Mouse (Mus musculus): ENCODE measurements around the gene Lage3.
"Not testable (repeated sequence)": the region's sequence is repeated elsewhere in the genome, so short reads cannot be mapped to it uniquely, and the experiment has no call there.

Lage3 gene

GRCm38 (mm10) chrX:74353467-74353770, at the start of gene Lage3:
Lage3 (minus strand) TSS chrX:74353618.
- in situ Hi-C loops (cut with MboI, MseI): no loop called here

- in situ Hi-C loops (cut with MboI, MseI): no loop called here
Observed at GRCm38 (mm10) chrX:74400136-74400535, 46.7 kb upstream of the Lage3 start.

GRCm38 (mm10) chrX:74392535-74393443, 39.4 kb upstream of the Lage3 start, which contains the start of the genes Fam3a and Ikbkg:
Fam3a (minus strand) TSS chrX:74393272.
Ikbkg (plus strand) TSS chrX:74393290.
- in situ Hi-C loops (cut with MboI, MseI): no loop called here

- in situ Hi-C loops (cut with MboI, MseI): no loop called here
Observed at GRCm38 (mm10) chrX:74388153-74388552, 34.7 kb upstream of the Lage3 start.

GRCm38 (mm10) chrX:74384451-74384850, 31.0 kb upstream of the Lage3 start:
- in situ Hi-C loops (cut with MboI, MseI): no loop called here

- in situ Hi-C loops (cut with MboI, MseI): no loop called here
Observed at GRCm38 (mm10) chrX:74372888-74373549, 19.6 kb upstream of the Lage3 start, which contains the start of the genes Ubl4a and Slc10a3. Ubl4a (minus strand) TSS chrX:74373218. Slc10a3 (minus strand) TSS chrX:74373349.

- in situ Hi-C loops (cut with MboI, MseI): no loop called here
Observed at GRCm38 (mm10) chrX:74368209-74368909, 14.9 kb upstream of the Lage3 start.

GRCm38 (mm10) chrX:74367512-74367911, 14.1 kb upstream of the Lage3 start:
- in situ Hi-C loops (cut with MboI, MseI): no loop called here

- in situ Hi-C loops (cut with MboI, MseI): no loop called here
Observed at GRCm38 (mm10) chrX:74359171-74359570, 5.8 kb upstream of the Lage3 start.

- in situ Hi-C loops (cut with MboI, MseI): not testable (repeated sequence)
Observed at GRCm38 (mm10) chrX:74357069-74357468, 3.7 kb upstream of the Lage3 start.

GRCm38 (mm10) chrX:74352645-74353466, 562 bp downstream of the Lage3 start:
- in situ Hi-C loops (cut with MboI, MseI): no loop called here

- in situ Hi-C loops (cut with MboI, MseI): no loop called here
Observed at GRCm38 (mm10) chrX:74330166-74330930, 23.1 kb downstream of the Lage3 start.

GRCm38 (mm10) chrX:74329215-74329671, 24.2 kb downstream of the Lage3 start:
- in situ Hi-C loops (cut with MboI, MseI): no loop called here

GRCm38 (mm10) chrX:74328725-74329161, 24.7 kb downstream of the Lage3 start, which contains the start of gene Plxna3:
Plxna3 (plus strand) TSS chrX:74329066.
- in situ Hi-C loops (cut with MboI, MseI): no loop called here

- in situ Hi-C loops (cut with MboI, MseI): no loop called here
Observed at GRCm38 (mm10) chrX:74312540-74313464, 40.6 kb downstream of the Lage3 start, which contains the start of gene Fam50a. Fam50a (plus strand) TSS chrX:74313033.

GRCm38 (mm10) chrX:74304867-74305700, 48.3 kb downstream of the Lage3 start, which contains the start of gene Gdi1:
Gdi1 (plus strand) TSS chrX:74304998.
- in situ Hi-C loops (cut with MboI, MseI): no loop called here

Data from T-helper 1 cell (primary cell).